Mouse (Mus musculus): Measurements from ENCODE around the gene Hoxb5. TPM values are rescaled to one million over a fixed set of nuclear protein-coding genes. Genes with fewer than 3 reads are reported as not detected.

Hoxb5 gene
- polyA plus RNA-seq, 1 experiment = not detected

DNA sequence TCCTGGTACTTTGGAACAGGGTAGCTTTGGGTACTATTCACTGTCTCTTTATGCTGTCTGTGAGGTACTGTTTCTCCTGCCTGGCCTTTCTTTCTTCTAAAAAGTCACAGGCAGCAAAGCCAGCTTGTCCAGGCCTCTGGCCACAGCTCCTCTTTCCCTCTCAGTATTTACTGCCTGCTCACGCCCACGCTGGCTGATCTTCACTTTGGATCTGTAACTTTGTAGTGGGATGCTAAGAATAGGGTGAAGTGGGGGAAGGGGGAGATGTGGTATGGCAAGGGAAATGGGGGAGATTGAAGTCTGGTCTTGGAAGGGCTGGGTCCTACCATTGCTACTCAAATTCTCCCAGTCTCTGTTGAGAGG is 30.8 kb downstream of the Hoxb5 start:
- H3K4me3 ChIP-seq = no peak overlapping the region
- no peaks in the 10 kb centered on the region for H3K36me3 ChIP-seq (ENCODE audit: control insufficient read depth, insufficient read depth)
- no peaks in the 10 kb centered on the region for H3K79me2 ChIP-seq (ENCODE audit: control insufficient read depth, insufficient read depth)
- TF ChIP-seq POLR2AphosphoS2 (IDR thresholded peaks at IDR 0.05; ENCODE audit: insufficient read length, low read depth) (no peak), SRF (IDR thresholded peaks at IDR 0.05; ENCODE audit: control insufficient read depth, insufficient read length, low read depth) (no peak), TCF12 (IDR thresholded peaks at IDR 0.05; ENCODE audit: insufficient read depth, poor library complexity, severe bottlenecking) (no peak), CEBPB (IDR thresholded peaks at IDR 0.05; ENCODE audit: insufficient read depth, poor library complexity, severe bottlenecking) (no peak), E2F4 (IDR thresholded peaks at IDR 0.05; ENCODE audit: insufficient read depth) (no peak)
- H3K4me2 ChIP-seq (ENCODE audit: low read depth) = no peak overlapping the region
- H3K27me3 ChIP-seq (ENCODE audit: control insufficient read depth, insufficient read depth, insufficient read length) = peaks cover 86% of the 10 kb centered on the region
- H3ac ChIP-seq (ENCODE audit: control insufficient read depth, insufficient read length) = no peak overlapping the region

DNA sequence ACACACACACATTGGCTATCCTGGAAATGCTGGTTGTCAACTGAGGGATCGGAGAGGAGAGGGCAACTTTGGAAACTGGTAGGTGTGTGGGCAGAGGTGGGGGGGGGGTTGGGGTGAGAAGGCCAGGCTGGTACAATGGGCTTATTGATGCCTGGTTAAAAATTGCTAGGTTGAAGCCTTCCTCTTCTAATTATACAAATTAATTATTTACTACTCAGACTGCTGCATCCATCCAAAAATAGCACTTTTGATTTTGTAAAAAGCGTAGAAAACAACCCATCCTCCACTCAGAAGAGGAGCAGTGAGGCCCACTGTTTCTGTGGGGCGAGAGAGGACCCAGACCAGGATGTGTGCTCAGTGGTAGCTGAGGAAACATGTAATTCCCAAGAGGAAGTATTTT is 31.9 kb downstream of the Hoxb5 start:
- no peaks in the 10 kb centered on the region for H3K79me2 ChIP-seq (ENCODE audit: control insufficient read depth, insufficient read depth)
- no peaks in the 10 kb centered on the region for H3K36me3 ChIP-seq (ENCODE audit: control insufficient read depth, insufficient read depth)
- peaks cover 87% of the 10 kb centered on the region for H3K27me3 ChIP-seq (ENCODE audit: control insufficient read depth, insufficient read depth, insufficient read length)
- no peak overlapping the region for H3ac ChIP-seq (ENCODE audit: control insufficient read depth, insufficient read length)
- no peak overlapping the region for H3K4me3 ChIP-seq
- H3K4me2 ChIP-seq (ENCODE audit: low read depth) = no peak overlapping the region
- TF ChIP-seq MYOD1 (IDR thresholded peaks at IDR 0.05; ENCODE audit: control insufficient read depth in 1 of 3, insufficient read length in 2 of 3, low read depth in 2 of 3) = no peak
- TF ChIP-seq POLR2AphosphoS2 (IDR thresholded peaks at IDR 0.05; ENCODE audit: insufficient read length, low read depth) = no peak
- no peak for TF ChIP-seq TCF12 (IDR thresholded peaks at IDR 0.05; ENCODE audit: insufficient read depth, poor library complexity, severe bottlenecking)
- TF ChIP-seq MYOG (IDR thresholded peaks at IDR 0.05; ENCODE audit: control insufficient read depth in 1 of 3, insufficient read depth in 1 of 3, insufficient read length in 2 of 3, low read depth in 2 of 3) = no peak
- no peak for TF ChIP-seq MAX (IDR thresholded peaks at IDR 0.05; ENCODE audit: low read depth)
- no peak for TF ChIP-seq REST (IDR thresholded peaks at IDR 0.05; ENCODE audit: insufficient read depth, insufficient read length)
- no peak for TF ChIP-seq POLR2A (IDR thresholded peaks at IDR 0.05; ENCODE audit: insufficient read length, low read depth)
- TF ChIP-seq USF1 (IDR thresholded peaks at IDR 0.05; ENCODE audit: low read depth) = no peak
- no peak for TF ChIP-seq CEBPB (IDR thresholded peaks at IDR 0.05; ENCODE audit: insufficient read depth, poor library complexity, severe bottlenecking)
- no peak for TF ChIP-seq TCF3 (IDR thresholded peaks at IDR 0.05; ENCODE audit: insufficient read length, low read depth)
- no peak for TF ChIP-seq SRF (IDR thresholded peaks at IDR 0.05; ENCODE audit: control insufficient read depth, insufficient read length, low read depth)
- TF ChIP-seq E2F4 (IDR thresholded peaks at IDR 0.05; ENCODE audit: insufficient read depth) = no peak

GRCm38 (mm10) chr11:96336597-96336996 is 33.5 kb downstream of the Hoxb5 start:
- Histone ChIP-seq H3K79me2 (ENCODE audit: control insufficient read depth, insufficient read depth) (no peaks in the 10 kb centered on the region), H3ac (ENCODE audit: control insufficient read depth, insufficient read length) (no peak overlapping the region), H3K36me3 (ENCODE audit: control insufficient read depth, insufficient read depth) (no peaks in the 10 kb centered on the region), H3K27me3 (ENCODE audit: control insufficient read depth, insufficient read depth, insufficient read length) (peaks cover 87% of the 10 kb centered on the region), H3K4me2 (ENCODE audit: low read depth) (no peak overlapping the region), H3K4me3 (no peak overlapping the region)
- TF ChIP-seq MYOG (IDR thresholded peaks at IDR 0.05; ENCODE audit: control insufficient read depth in 1 of 3, insufficient read depth in 1 of 3, insufficient read length in 2 of 3, low read depth in 2 of 3) (no peak), TCF3 (IDR thresholded peaks at IDR 0.05; ENCODE audit: insufficient read length, low read depth) (no peak), REST (IDR thresholded peaks at IDR 0.05; ENCODE audit: insufficient read depth, insufficient read length) (no peak), POLR2AphosphoS2 (IDR thresholded peaks at IDR 0.05; ENCODE audit: insufficient read length, low read depth) (no peak), MAX (IDR thresholded peaks at IDR 0.05; ENCODE audit: low read depth) (no peak), POLR2A (IDR thresholded peaks at IDR 0.05; ENCODE audit: insufficient read length, low read depth) (no peak), USF1 (IDR thresholded peaks at IDR 0.05; ENCODE audit: low read depth) (no peak), TCF12 (IDR thresholded peaks at IDR 0.05; ENCODE audit: insufficient read depth, poor library complexity, severe bottlenecking) (no peak)

DNA sequence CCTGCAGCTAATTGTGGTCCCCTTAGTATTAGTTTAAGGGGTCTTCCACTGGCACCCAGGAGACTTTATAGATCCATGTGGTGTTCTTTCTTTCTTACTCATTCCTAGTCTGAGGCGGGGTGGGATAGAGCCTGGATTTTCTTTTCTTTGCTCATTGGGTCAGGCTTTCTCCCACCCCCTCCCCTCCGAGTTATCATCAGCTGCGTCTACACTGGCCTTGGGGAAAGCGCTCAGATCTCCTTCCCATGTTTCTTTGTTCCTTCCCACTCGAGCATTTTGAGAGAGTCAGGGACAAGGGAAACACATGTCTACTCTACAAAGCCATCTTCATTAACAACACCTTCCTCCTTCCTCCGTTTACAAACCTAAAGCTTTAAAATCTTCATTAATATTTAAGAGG is 33.9 kb downstream of the Hoxb5 start:
- H3K79me2 ChIP-seq (ENCODE audit: control insufficient read depth, insufficient read depth) = no peaks in the 10 kb centered on the region
- H3K4me2 ChIP-seq (ENCODE audit: low read depth) = no peak overlapping the region
- TF ChIP-seq SRF (IDR thresholded peaks at IDR 0.05; ENCODE audit: control insufficient read depth, insufficient read length, low read depth) (no peak), MYOG (IDR thresholded peaks at IDR 0.05; ENCODE audit: control insufficient read depth in 1 of 3, insufficient read depth in 1 of 3, insufficient read length in 2 of 3, low read depth in 2 of 3) (no peak), USF1 (IDR thresholded peaks at IDR 0.05; ENCODE audit: low read depth) (no peak), MYOD1 (IDR thresholded peaks at IDR 0.05; ENCODE audit: control insufficient read depth in 1 of 3, insufficient read length in 2 of 3, low read depth in 2 of 3) (no peak), TCF12 (IDR thresholded peaks at IDR 0.05; ENCODE audit: insufficient read depth, poor library complexity, severe bottlenecking) (no peak)
- no peak overlapping the region for H3K4me3 ChIP-seq
- H3ac ChIP-seq (ENCODE audit: control insufficient read depth, insufficient read length) = no peak overlapping the region
- H3K27me3 ChIP-seq (ENCODE audit: control insufficient read depth, insufficient read depth, insufficient read length) = peaks cover 87% of the 10 kb centered on the region
- H3K36me3 ChIP-seq (ENCODE audit: control insufficient read depth, insufficient read depth) = no peaks in the 10 kb centered on the region

- Histone ChIP-seq H3K79me2 (ENCODE audit: control insufficient read depth, insufficient read depth) (no peaks in the 10 kb centered on the region), H3K4me3 (no peak overlapping the region), H3ac (ENCODE audit: control insufficient read depth, insufficient read length) (no peak overlapping the region), H3K27me3 (ENCODE audit: control insufficient read depth, insufficient read depth, insufficient read length) (peaks cover 79% of the 10 kb centered on the region), H3K4me2 (ENCODE audit: low read depth) (no peak overlapping the region), H3K36me3 (ENCODE audit: control insufficient read depth, insufficient read depth) (no peaks in the 10 kb centered on the region)
- no peak for TF ChIP-seq MYOD1 (IDR thresholded peaks at IDR 0.05; ENCODE audit: control insufficient read depth in 1 of 3, insufficient read length in 2 of 3, low read depth in 2 of 3)
- no peak for TF ChIP-seq E2F4 (IDR thresholded peaks at IDR 0.05; ENCODE audit: insufficient read depth)
- no peak for TF ChIP-seq CEBPB (IDR thresholded peaks at IDR 0.05; ENCODE audit: insufficient read depth, poor library complexity, severe bottlenecking)
- no peak for TF ChIP-seq TCF12 (IDR thresholded peaks at IDR 0.05; ENCODE audit: insufficient read depth, poor library complexity, severe bottlenecking)
- no peak for TF ChIP-seq REST (IDR thresholded peaks at IDR 0.05; ENCODE audit: insufficient read depth, insufficient read length)
- no peak for TF ChIP-seq SRF (IDR thresholded peaks at IDR 0.05; ENCODE audit: control insufficient read depth, insufficient read length, low read depth)
- no peak for TF ChIP-seq POLR2A (IDR thresholded peaks at IDR 0.05; ENCODE audit: insufficient read length, low read depth)
- no peak for TF ChIP-seq MYOG (IDR thresholded peaks at IDR 0.05; ENCODE audit: control insufficient read depth in 1 of 3, insufficient read depth in 1 of 3, insufficient read length in 2 of 3, low read depth in 2 of 3)
- no peak for TF ChIP-seq TCF3 (IDR thresholded peaks at IDR 0.05; ENCODE audit: insufficient read length, low read depth)
Observed at GRCm38 (mm10) chr11:96338957-96339855, 36.1 kb downstream of the Hoxb5 start.

Measured in myocyte (in vitro differentiated cells).